Mouse (Mus musculus) thymus, postnatal 10 days (tissue): ENCODE measurements at regions not wholly inside any gene's neighbourhood (a gene's known extent, or its start where the extent isn't known, plus 50 kb on each side); places are given as distances from the start of the nearest gene placed in this dataset.

Experiments
- DNase-seq, 2 experiments: peaks; one replicate each; pipeline ENCODE4 v3.0.0; 2021; ENCODE audit warnings: low spot score in 2 of 2

DNA sequence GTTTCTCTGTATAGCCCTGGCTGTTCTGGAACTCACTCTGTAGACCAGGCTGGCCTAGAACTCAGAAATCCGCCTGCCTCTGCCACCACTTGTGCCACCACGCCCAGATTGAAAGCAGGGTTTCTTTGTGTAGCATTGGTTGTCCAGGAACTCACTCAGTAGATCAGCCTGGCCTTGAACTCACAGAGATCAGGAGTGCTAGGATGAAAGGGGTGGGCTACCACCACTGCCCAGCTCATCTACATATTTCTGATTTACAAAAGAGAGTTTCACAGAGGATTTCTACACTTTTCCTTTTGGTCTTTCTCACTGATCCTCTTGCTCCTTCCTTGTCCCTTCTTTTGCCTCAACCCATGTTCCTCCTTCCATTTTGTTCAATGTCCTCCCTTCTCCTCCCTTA, 53.1 kb upstream of the Lbx1 start:
- no peak for DNase-seq

GRCm38 (mm10) chr19:45297812-45298211, 62.2 kb upstream of the Lbx1 start:
- DNase-seq = peak in 1 of 2 experiments; percentile 30

- DNase-seq = no peak
Observed at GRCm38 (mm10) chr19:45299341-45299740, 63.7 kb upstream of the Lbx1 start.

DNA sequence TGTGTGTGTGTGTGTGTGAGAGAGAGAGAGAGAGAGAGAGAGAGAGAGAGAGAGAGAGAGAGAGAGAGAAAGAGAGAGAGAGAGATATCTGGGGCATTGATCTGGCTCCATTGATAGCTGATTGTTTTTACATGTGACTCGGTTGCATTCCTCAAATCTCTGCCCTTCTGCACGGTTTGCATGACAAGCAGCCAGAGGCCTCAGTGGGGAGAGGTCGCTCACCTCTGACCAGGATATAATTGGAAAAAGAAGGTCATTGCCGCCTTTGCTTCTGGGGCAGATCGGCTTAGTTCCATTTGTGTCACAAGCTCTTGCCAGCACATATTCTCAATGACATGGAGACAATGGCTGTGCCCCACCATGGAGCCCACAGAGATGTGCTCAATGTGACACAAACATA, 63.8 kb upstream of the Btrc start:
- DNase-seq = no peak

DNA sequence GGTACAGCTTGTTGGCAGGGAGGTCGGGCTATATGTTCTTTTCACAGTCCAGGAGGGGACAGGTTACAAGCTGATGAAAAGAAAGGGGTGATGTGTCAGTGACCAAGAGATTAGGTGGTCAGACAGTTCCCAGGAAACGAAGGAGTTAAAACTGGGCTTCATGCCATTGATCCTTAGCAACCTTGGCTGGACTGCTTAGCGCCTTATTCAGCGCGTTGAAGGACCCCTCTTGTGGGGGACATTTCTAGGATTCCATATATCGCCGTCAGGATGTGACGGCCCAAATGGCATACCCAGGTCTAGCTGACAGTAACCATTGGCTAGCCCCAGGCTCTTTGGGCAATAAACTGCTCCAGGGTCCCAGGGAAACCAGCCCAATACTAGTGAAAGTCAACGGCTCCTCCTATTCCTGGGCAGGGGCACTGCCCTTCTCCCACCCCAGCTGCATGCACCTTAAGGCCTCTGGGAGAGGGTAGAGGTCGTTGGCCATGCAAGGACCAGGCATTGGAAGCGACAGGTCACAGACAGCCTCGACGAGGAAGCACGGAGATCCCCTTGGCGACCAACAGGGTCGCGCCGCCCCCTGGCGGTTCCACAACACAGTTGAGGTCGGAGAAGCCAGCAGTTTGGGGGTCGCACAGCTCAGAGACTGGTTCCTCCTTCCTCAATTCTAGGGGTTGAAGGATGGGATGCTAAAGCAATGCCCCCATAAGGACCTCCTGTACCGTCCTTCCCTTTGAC, 62.7 kb upstream of the Btrc start:
- DNase-seq = peak in 1 of 2 experiments; percentile 29

DNA sequence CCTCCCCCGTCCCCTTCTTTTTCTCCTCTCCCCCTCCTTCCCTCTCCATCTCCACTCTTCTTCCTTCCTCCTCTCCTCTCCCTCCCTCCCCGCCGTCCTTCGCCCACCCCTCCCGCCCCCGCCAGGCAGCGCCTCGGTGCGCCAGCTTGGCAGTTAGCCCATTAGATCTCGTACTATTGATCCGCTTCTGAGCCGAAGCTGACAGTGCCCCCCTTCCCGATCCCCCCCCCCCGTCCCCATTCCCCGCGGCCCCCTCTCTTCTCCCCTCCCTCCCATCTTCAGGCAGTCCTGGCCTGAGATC, 62.2 kb upstream of the Btrc start:
- no peak for DNase-seq

GRCm38 (mm10) chr19:45301733-45302547, 61.6 kb upstream of the Btrc start:
- no peak for DNase-seq

- no peak for DNase-seq
Observed at GRCm38 (mm10) chr19:45302548-45303241, 60.8 kb upstream of the Btrc start.

GRCm38 (mm10) chr19:45304538-45304937, 59.0 kb upstream of the Btrc start:
- no peak for DNase-seq

- peak; percentile 22 to 41 for DNase-seq
Observed at GRCm38 (mm10) chr19:45307299-45308275, 55.9 kb upstream of the Btrc start.

DNA sequence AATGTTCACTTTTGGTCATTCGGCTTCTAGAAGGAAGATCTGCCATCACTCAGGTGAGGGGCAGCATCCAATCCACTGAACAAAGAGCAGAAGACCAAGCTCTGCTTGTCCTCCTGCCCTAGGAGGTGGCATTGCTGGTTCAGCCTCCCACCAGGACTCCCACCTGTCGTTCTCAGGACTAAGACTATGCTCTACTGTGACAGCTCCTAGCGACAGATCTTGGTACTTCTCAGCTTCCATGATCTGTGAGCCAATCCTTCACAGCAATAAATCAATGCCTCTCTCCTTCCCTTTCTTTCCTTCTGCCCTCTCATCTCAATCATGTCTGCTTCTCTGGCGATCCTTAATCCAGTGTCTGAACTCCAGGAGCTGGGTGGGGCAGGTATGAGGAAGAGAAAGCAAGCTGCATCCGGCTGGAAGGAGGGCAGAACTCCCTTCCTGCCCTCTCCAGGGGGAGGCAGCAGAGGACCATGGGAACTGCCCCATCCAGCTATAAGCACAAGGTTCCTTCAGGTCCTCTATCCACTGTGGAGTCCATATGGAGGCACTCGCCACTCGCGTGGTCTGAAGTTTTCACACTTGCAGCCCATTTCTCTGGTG, 54.8 kb upstream of the Btrc start:
- no peak for DNase-seq

DNA sequence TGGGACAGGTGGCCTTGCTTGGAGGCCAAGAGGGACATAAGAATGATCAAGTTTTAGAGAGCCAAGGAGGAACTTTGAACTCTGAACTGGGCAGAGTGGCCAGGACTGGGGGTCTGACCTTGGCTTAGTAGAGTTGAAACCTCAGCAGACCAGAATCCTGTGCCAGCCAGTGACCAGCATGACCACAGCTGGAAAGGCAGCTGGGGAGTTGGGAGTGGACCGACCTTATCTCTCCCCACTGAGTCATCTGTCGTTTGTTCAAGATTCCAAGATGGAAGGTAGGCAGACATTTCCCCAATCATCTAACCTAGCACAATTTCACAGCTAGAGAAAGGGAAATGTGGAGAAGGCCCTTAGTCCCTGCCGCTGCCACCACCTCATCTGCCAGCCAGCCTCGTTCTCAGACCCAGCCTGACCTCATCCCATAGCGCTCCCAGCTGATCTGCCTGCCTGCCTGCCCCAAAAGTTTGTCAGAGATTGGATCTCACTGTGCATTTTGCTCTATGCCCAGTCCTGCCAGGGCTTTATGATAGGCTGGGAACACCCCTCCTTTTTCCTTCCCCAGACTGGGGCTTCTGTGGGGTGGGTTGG, 53.1 kb upstream of the Btrc start:
- no peak for DNase-seq

DNA sequence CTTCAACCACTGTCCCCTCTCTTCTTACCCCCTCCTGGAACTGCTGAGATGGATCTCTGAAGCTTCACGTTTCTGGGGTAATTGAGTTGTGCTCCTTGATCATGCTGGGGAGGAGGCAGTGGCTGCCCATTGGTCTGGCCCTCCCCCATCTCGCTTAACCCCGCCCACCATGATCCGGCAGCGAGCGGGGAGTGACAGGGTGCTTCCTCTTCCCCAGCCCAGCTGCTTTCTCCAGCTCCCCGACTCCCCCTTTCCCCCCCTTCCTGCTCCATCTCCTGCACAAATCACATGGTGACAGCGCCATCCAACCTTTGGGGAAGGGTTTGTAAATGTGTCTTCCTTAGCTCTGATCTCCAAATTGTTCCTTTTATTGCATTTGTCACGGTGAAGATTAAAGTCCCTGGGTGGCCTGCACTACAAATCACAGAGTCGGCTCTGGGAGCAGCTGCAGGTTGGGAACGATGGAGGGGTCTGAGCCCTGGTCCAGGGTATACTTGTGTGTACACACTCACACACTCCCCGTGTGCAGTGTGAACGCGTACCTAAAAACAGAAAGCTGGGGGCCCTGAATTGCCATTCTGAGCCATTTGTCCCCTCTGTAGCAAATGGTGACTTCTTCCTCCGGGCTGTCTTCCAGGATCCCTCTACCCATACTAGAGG, 52.5 kb upstream of the Btrc start:
- DNase-seq = peak in 1 of 2 experiments; percentile 27

DNA sequence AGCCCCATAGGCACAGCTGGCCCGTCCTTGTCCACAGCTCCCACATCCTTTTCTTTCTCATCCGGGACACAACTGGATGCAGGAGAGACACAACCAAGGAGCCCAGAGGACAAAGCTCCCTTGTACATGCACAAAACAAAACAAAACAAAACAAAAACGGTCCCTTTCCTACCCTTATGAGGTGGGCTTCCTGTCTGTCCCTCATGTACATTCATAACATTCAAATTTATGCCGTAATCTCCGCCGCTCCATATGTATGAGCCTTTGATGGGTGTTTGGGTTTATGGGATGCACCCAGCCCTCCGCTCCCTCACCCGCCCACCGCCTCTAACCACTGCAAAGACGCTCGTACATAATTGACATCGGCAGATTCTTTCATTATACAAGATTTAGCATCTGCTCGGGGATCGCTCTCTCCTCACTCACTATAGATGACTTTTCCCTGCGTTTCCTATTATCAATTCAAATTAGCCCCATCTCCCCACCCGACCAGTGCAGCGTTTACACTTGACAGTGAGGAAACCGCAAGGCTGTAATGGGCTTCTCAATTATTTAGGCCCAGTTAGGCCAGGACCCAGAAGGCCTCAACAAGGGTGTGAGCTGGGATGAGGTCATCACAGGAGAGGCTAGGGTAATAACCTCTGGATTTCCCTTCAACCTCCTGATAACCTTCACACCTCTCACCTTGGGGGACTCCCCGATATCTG, 51.5 kb upstream of the Btrc start:
- DNase-seq = no peak

GRCm38 (mm10) chr19:45312713-45313365, 50.7 kb upstream of the Btrc start:
- DNase-seq = no peak
